Mouse (Mus musculus) small intestine, adult 2 months (tissue): ENCODE measurements around the gene Nfatc2ip.

Experiments
- CTCF ChIP-seq: fragments of 200-500 bp; IDR thresholded peaks from 2 replicates; pipeline ENCODE4 v1.5.1; 2012; ENCODE audit warnings: low read depth, mild to moderate bottlenecking, control low read depth, inconsistent platforms, low read length, moderate library complexity, mixed read lengths; ENCODE audit not compliant: insufficient replicate concordance, insufficient read length; ENCODE audit errors: extremely low read depth
- POLR2A ChIP-seq: fragments of 200-500 bp; IDR thresholded peaks from 2 replicates; pipeline ENCODE4 v1.6.1; 2012; ENCODE audit warnings: low read depth, mild to moderate bottlenecking, control low read depth, inconsistent platforms, low read length, moderate library complexity

DNA sequence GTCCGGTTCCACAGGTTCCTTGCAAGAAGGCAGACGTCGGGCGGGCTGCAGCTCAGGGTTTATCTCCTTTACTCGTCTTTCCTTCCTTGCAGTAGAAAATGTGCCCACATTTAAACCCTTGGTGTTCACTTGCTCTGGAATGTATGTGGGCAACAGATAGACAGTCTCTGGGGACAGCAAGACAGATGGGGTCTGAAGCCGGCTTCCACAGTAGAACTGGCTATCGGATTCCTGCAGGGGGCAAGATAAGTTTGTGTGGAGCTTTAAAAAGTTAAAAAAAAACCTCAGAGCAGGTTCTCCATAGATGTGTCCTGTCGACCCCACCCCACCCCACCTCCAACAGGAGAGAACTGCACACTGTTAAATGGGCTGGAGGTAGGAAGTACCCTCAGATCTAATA lies 48.2 kb downstream of the Nfatc2ip start:
- TF ChIP-seq POLR2A: no peak
- TF ChIP-seq CTCF: no peak
